Mouse (Mus musculus) kidney, postnatal 0 days (tissue): ENCODE measurements around the gene Pigm. TPM values are rescaled to one million over a fixed set of nuclear protein-coding genes. Genes with fewer than 3 reads are reported as not detected.

Experiments used
- ATAC-seq: fragments of 200-750 bp; cut with Nextera tagmentation; replicated peaks from 2 replicates; pipeline ENCODE4 v1.8.0; 2017; ENCODE audit warnings: low read depth, moderate number of reproducible peaks, moderate TSS enrichment, moderate library complexity; ENCODE audit not compliant: low FRiP score
- DNase-seq: peaks from one replicate; pipeline ENCODE4 v3.0.0-alpha.2; 2016; ENCODE audit warnings: low spot score
- H3K27ac ChIP-seq: fragments of 300-500 bp; sonication (generic); 2 replicates; pipeline ENCODE4 v1.5.1; 2014; ENCODE audit warnings: mild to moderate bottlenecking
- H3K27me3 ChIP-seq: fragments of 300-500 bp; sonication (generic); 2 replicates; pipeline ENCODE4 v1.6.1; 2014; ENCODE audit warnings: low read length, mixed read lengths; ENCODE audit not compliant: insufficient read depth
- H3K36me3 ChIP-seq: fragments of 300-500 bp; sonication (generic); 2 replicates; pipeline ENCODE4 v1.6.1; 2014; ENCODE audit warnings: low read length, mixed read lengths; ENCODE audit not compliant: insufficient read depth
- H3K4me1 ChIP-seq: fragments of 300-500 bp; sonication (generic); replicated peaks from 2 replicates; pipeline ENCODE4 v1.6.1; 2014; ENCODE audit warnings: antibody characterized with exemption, low read length, mixed read lengths; ENCODE audit not compliant: insufficient read depth
- H3K4me2 ChIP-seq: fragments of 300-500 bp; sonication (generic); 2 replicates; pipeline ENCODE4 v1.6.1; 2014; ENCODE audit warnings: mild to moderate bottlenecking, low read length, moderate library complexity, mixed read lengths
- H3K4me3 ChIP-seq: fragments of 300-500 bp; sonication (generic); replicated peaks from 2 replicates; pipeline ENCODE4 v1.5.1; 2014; ENCODE audit warnings: low read depth, low read length
- H3K9ac ChIP-seq: fragments of 300-500 bp; sonication (generic); 2 replicates; pipeline ENCODE4 v1.6.1; 2014; ENCODE audit warnings: low read depth, low read length
- H3K9me3 ChIP-seq: fragments of 300-500 bp; sonication (generic); replicated peaks from 2 replicates; pipeline ENCODE4 v1.6.1; 2016; ENCODE audit warnings: low read length, inconsistent platforms, mixed read lengths
- CTCF ChIP-seq: IDR thresholded peaks from 2 replicates; pipeline ENCODE4 v1.5.1; 2016; ENCODE audit warnings: antibody characterized with exemption, low read depth, mild to moderate bottlenecking, moderate library complexity
- WGBS: fragments of 180-500 bp; shearing (Covaris S2); extraction: QIAGEN DNeasy Blood & Tissue Kit; methylation state at CpG from one replicate; pipeline ENCODE4 v1.1.7; 2014; 5-methylcytosine and 5-hydroxymethylcytosine counted together
- polyA plus RNA-seq: library from polyadenylated mRNA; unstranded; fragments of >200 nt; fragmentation: Nextera tagmentation; extraction: Ambion mirVana; gene quantifications from 2 replicates; pipeline ENCODE4 v1.2.1, GENCODE M21; 2015

Pigm gene
- polyA plus RNA-seq, 1 experiment from 2014 or later: 5.8 TPM

- no peak for DNase-seq
- 13% methylated on average over 16 of the region's 16 CpGs for WGBS
- no peaks in the 10 kb centered on the region for H3K27me3 ChIP-seq
These were observed 29.8 kb downstream of the Pigm start for GRCm38 (mm10) chr1:172406077-172406706.

GRCm38 (mm10) chr1:172408996-172409395 lies 32.6 kb downstream of the Pigm start:
- peak; percentile 87 for DNase-seq
- Histone ChIP-seq H3K36me3 (no peaks in the 10 kb centered on the region), H3K9me3 (no peaks in the 10 kb centered on the region), H3K4me2 (no peak overlapping the region), H3K27ac (no peak overlapping the region), H3K4me1 (no peaks in the 10 kb centered on the region), H3K4me3 (no peak overlapping the region), H3K27me3 (no peaks in the 10 kb centered on the region), H3K9ac (no peak overlapping the region)
- ATAC-seq: no peak
- peak; percentile 94 for TF ChIP-seq CTCF
- 4% methylated on average over 6 of the region's 6 CpGs for WGBS

More at GRCm38 (mm10) chr1:172406077-172406706, 29.8 kb downstream of the Pigm start:
- ATAC-seq: no peak
- Histone ChIP-seq H3K27ac (no peak overlapping the region), H3K9ac (no peak overlapping the region), H3K4me3 (no peak overlapping the region), H3K9me3 (no peaks in the 10 kb centered on the region), H3K36me3 (no peaks in the 10 kb centered on the region), H3K4me1 (no peaks in the 10 kb centered on the region), H3K4me2 (no peak overlapping the region)
- no peak for TF ChIP-seq CTCF

- no peaks in the 10 kb centered on the region for H3K36me3 ChIP-seq
- H3K9me3 ChIP-seq: no peaks in the 10 kb centered on the region
- 17% methylated on average over 5 of the region's 5 CpGs for WGBS
- H3K9ac ChIP-seq: no peak overlapping the region
- DNase-seq: no peak
- no peak overlapping the region for H3K4me3 ChIP-seq
- H3K27ac ChIP-seq: no peak overlapping the region
- no peak overlapping the region for H3K4me2 ChIP-seq
- no peak for ATAC-seq
- no peak for TF ChIP-seq CTCF
- no peaks in the 10 kb centered on the region for H3K4me1 ChIP-seq
- H3K27me3 ChIP-seq: no peaks in the 10 kb centered on the region
These were observed 33.1 kb downstream of the Pigm start for GRCm38 (mm10) chr1:172409431-172409830.

- Histone ChIP-seq H3K36me3 (no peaks in the 10 kb centered on the region), H3K4me3 (no peak overlapping the region), H3K4me1 (no peaks in the 10 kb centered on the region), H3K27me3 (no peaks in the 10 kb centered on the region), H3K9me3 (no peaks in the 10 kb centered on the region), H3K27ac (no peak overlapping the region), H3K4me2 (no peak overlapping the region), H3K9ac (no peak overlapping the region)
- TF ChIP-seq CTCF: peak; percentile 79
- WGBS: 5% methylated on average over 4 of the region's 4 CpGs
- peak; percentile 80 for DNase-seq
- no peak for ATAC-seq
These were observed 34.5 kb downstream of the Pigm start for GRCm38 (mm10) chr1:172410806-172411205.

GRCm38 (mm10) chr1:172412204-172412603 lies 35.9 kb downstream of the Pigm start:
- Histone ChIP-seq H3K4me3 (no peak overlapping the region), H3K36me3 (no peaks in the 10 kb centered on the region), H3K27me3 (no peaks in the 10 kb centered on the region), H3K9ac (no peak overlapping the region), H3K9me3 (no peaks in the 10 kb centered on the region), H3K27ac (no peak overlapping the region), H3K4me2 (no peak overlapping the region), H3K4me1 (no peaks in the 10 kb centered on the region)
- peak; percentile 96 for TF ChIP-seq CTCF
- ATAC-seq: peak; percentile 75
- 1% methylated on average over 5 of the region's 5 CpGs for WGBS
- peak; percentile 92 for DNase-seq

- no peak for TF ChIP-seq CTCF
- no peak overlapping the region for H3K27ac ChIP-seq
- WGBS: 88% methylated on average over 4 of the region's 4 CpGs
- no peaks in the 10 kb centered on the region for H3K27me3 ChIP-seq
- H3K4me2 ChIP-seq: no peak overlapping the region
- no peak for DNase-seq
- ATAC-seq: no peak
- H3K9me3 ChIP-seq: no peaks in the 10 kb centered on the region
- no peak overlapping the region for H3K9ac ChIP-seq
- no peaks in the 10 kb centered on the region for H3K36me3 ChIP-seq
- no peak overlapping the region for H3K4me3 ChIP-seq
- H3K4me1 ChIP-seq: no peaks in the 10 kb centered on the region
These were observed 37.3 kb downstream of the Pigm start for GRCm38 (mm10) chr1:172413491-172414230.
